Mouse (Mus musculus) cerebellum, adult 11 months (tissue): Measurements from ENCODE around the gene Fam174b.

ENCODE experiments used
- DNase-seq: peaks from one replicate; pipeline ENCODE4 v3.0.0; 2022

The Fam174b gene

GRCm38 (mm10) chr7:73816255-73816996, 76.3 kb downstream of the Fam174b start:
- DNase-seq: no peak

GRCm38 (mm10) chr7:73819366-73819765, 79.3 kb downstream of the Fam174b start:
- no peak for DNase-seq
